Mouse (Mus musculus) intestine, postnatal 0 days (tissue): ENCODE results near the gene Abca1. TPM values are rescaled to one million over a fixed set of nuclear protein-coding genes. Genes with fewer than 3 reads are reported as not detected.

Source experiments
- ATAC-seq: fragments of 200-750 bp; cut with Nextera tagmentation; 2 replicates; pipeline ENCODE4 v1.8.0; 2017; ENCODE audit warnings: mild to moderate bottlenecking, moderate TSS enrichment, moderate library complexity
- H3K27ac ChIP-seq: fragments of 300-500 bp; sonication (generic); 2 replicates; pipeline ENCODE4 v1.5.1; 2014; ENCODE audit warnings: mild to moderate bottlenecking, low read depth, low read length, moderate library complexity
- H3K27me3 ChIP-seq: fragments of 300-500 bp; sonication (generic); replicated peaks from 2 replicates; pipeline ENCODE4 v1.6.1; 2014; ENCODE audit warnings: low read length, mixed read lengths; ENCODE audit not compliant: control insufficient read depth, insufficient read depth
- H3K36me3 ChIP-seq: fragments of 300-500 bp; sonication (generic); 2 replicates; pipeline ENCODE4 v1.6.1; 2014; ENCODE audit warnings: mild to moderate bottlenecking, moderate library complexity; ENCODE audit not compliant: control insufficient read depth, insufficient read depth
- H3K4me1 ChIP-seq: fragments of 300-500 bp; sonication (generic); replicated peaks from 2 replicates; pipeline ENCODE4 v1.6.1; 2014; ENCODE audit warnings: antibody characterized with exemption, low read length, mixed read lengths; ENCODE audit not compliant: control insufficient read depth, insufficient read depth
- H3K4me2 ChIP-seq: fragments of 300-500 bp; sonication (generic); replicated peaks from 2 replicates; pipeline ENCODE4 v1.6.1; 2014; ENCODE audit warnings: low read depth, mild to moderate bottlenecking, moderate library complexity
- H3K4me3 ChIP-seq: fragments of 300-500 bp; sonication (generic); 2 replicates; pipeline ENCODE4 v1.5.1; 2014; ENCODE audit warnings: low read depth, low read length
- H3K9ac ChIP-seq: fragments of 300-500 bp; sonication (generic); 2 replicates; pipeline ENCODE4 v1.6.1; 2014; ENCODE audit warnings: mild to moderate bottlenecking, low read depth, low read length
- H3K9me3 ChIP-seq: fragments of 300-500 bp; sonication (generic); 2 replicates; pipeline ENCODE4 v1.6.1; 2016; ENCODE audit warnings: mixed run types; ENCODE audit not compliant: control insufficient read depth
- CTCF ChIP-seq: sonication (generic); IDR thresholded peaks from 2 replicates; pipeline ENCODE4 v1.5.1; 2016; ENCODE audit warnings: low read depth, mild to moderate bottlenecking, control low read depth, antibody characterized with exemption, moderate library complexity
- WGBS: fragments of 180-500 bp; shearing (Covaris S2); extraction: QIAGEN DNeasy Blood & Tissue Kit; methylation state at CpG from one replicate; pipeline ENCODE4 v1.1.7; 2014; 5-methylcytosine and 5-hydroxymethylcytosine counted together
- polyA plus RNA-seq: library from polyadenylated mRNA; unstranded; fragments of >200 nt; fragmentation: Nextera tagmentation; extraction: Ambion mirVana; gene quantifications from 2 replicates; pipeline ENCODE4 v1.2.1, GENCODE M21; 2015

Abca1 gene
- polyA plus RNA-seq, 1 experiment from 2014 or later = 1.4 TPM

DNA sequence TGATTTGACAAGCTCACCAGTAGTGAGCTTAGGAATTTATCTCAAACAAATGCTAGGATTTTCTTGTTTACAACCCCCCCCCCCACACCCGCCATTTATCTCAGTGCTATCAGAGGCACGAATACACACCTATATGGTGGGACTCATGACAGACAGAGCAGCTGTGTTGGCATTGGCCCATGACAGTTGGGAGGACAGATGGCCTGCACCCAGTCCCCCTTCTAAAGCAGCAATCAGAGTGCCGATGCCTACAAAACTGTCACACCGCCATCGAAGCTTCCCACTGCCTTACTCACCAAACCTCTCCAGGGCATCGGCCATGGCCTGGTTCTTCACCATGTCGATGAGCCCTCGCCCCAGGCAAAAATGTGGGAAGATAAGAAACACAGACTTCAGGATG, 115.9 kb downstream of the Abca1 start:
- Histone ChIP-seq H3K27ac (no peak overlapping the region), H3K4me3 (no peak overlapping the region), H3K9ac (no peak overlapping the region), H3K9me3 (no peaks in the 10 kb centered on the region), H3K36me3 (0 out of 2 replicates have a peak, but pooled peaks cover 6% of the 10 kb centered on the region), H3K4me2 (no peak overlapping the region), H3K4me1 (no peaks in the 10 kb centered on the region), H3K27me3 (no peaks in the 10 kb centered on the region)
- WGBS = 75% methylated on average over 8 of the region's 8 CpGs
- ATAC-seq = no peak
- no peak for TF ChIP-seq CTCF

DNA sequence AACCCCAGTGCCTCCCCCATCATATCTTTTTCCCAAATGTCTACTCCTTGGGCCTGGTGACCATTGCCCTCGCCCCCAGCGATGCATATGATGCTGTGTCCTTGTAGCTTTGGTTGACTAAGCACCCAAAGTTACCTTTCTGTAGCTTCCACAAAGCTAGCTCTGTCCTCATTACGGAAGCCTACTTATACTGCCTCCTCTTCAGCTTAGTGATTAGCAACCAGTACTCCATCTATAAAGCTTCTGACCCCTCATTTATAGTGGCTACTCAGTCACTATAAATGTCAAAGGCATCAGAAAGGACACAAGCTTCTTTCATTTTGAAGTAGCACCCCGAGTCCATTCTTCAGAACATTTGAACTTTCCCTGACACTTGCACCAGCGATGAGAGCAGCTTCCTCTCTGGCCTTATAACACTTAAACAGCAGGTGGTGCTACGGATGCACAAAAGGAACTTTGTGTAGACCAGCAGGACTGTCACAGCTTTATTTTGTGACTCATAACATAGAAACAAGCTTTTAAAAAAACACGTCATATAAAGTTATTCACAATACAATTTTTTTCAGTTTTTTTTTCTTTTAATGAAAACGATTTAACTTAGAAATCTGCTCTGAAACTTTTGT, 129.3 kb downstream of the Abca1 start:
- Histone ChIP-seq H3K27ac (no peak overlapping the region), H3K27me3 (no peaks in the 10 kb centered on the region), H3K4me2 (no peak overlapping the region), H3K9me3 (no peaks in the 10 kb centered on the region), H3K4me1 (no peaks in the 10 kb centered on the region), H3K9ac (no peak overlapping the region), H3K4me3 (no peak overlapping the region), H3K36me3 (peaks cover 7% of the 10 kb centered on the region; the same call in 1 of the 2 replicates)
- peak; percentile 75 for TF ChIP-seq CTCF
- ATAC-seq = no peak
- 53% methylated on average over 8 of the region's 8 CpGs for WGBS

DNA sequence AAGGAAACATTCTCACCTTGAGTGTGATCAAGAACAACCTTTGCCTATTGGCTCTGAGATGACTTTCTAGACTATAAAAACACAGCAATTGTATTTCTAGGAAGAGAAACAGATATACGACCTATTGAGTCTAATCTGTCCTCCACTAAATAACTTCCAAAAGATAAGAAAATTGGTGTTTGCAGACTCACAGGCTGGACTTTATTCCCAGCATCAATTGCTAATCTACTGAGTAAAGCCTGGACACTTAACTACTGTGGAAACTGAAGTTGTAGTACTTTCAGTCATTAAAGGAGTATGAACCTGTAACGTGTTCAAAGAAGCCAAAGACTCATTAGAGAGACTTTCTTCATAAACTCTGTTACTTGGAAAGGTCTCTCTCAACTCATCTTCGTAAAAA, 131.9 kb downstream of the Abca1 start:
- H3K9me3 ChIP-seq = no peaks in the 10 kb centered on the region
- H3K27ac ChIP-seq = peak overlapping the region; percentile 42; the same call in 1 of the 2 replicates
- no peak for TF ChIP-seq CTCF
- H3K4me3 ChIP-seq = no peak overlapping the region
- no peak overlapping the region for H3K4me2 ChIP-seq
- whole genome bisulfite sequencing = 55% methylated on average over 3 of the region's 3 CpGs
- no peak overlapping the region for H3K9ac ChIP-seq
- H3K4me1 ChIP-seq = no peaks in the 10 kb centered on the region
- no peaks in the 10 kb centered on the region for H3K27me3 ChIP-seq
- ATAC-seq = peak; percentile 67
- H3K36me3 ChIP-seq = peaks cover 5% of the 10 kb centered on the region; the same call in 1 of the 2 replicates

DNA sequence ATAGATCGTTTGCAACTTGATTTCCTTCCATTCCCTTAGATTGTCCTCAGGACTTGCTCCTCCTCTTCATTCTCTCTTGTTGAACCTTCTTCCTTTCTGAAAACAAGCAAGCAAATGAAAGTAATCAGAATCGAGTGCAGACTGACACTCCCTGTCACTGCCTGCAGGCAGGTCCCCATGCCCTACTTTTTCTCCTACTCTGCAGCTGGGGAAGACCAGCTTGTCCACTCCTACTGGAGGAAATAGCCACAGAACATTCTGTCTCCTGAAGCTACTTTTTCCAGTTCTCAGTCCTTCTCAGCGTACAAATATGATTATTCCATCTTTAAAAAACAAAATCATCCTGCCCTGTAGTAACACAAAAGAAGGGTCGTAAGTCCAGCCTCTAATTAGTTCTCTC, 135.3 kb downstream of the Abca1 start:
- no peaks in the 10 kb centered on the region for H3K27me3 ChIP-seq
- no peak overlapping the region for H3K4me3 ChIP-seq
- 68% methylated on average over 4 of the region's 4 CpGs for WGBS
- TF ChIP-seq CTCF = no peak
- H3K9ac ChIP-seq = no peak overlapping the region
- H3K4me1 ChIP-seq = no peaks in the 10 kb centered on the region
- peak overlapping the region; percentile 39; the same call in 1 of the 2 replicates for H3K4me2 ChIP-seq
- no peaks in the 10 kb centered on the region for H3K9me3 ChIP-seq
- ATAC-seq = no peak
- 0 out of 2 replicates have a peak overlapping the region, but pooled peaks have one; percentile 28 for H3K27ac ChIP-seq
- H3K36me3 ChIP-seq = peaks cover 30% of the 10 kb centered on the region

DNA sequence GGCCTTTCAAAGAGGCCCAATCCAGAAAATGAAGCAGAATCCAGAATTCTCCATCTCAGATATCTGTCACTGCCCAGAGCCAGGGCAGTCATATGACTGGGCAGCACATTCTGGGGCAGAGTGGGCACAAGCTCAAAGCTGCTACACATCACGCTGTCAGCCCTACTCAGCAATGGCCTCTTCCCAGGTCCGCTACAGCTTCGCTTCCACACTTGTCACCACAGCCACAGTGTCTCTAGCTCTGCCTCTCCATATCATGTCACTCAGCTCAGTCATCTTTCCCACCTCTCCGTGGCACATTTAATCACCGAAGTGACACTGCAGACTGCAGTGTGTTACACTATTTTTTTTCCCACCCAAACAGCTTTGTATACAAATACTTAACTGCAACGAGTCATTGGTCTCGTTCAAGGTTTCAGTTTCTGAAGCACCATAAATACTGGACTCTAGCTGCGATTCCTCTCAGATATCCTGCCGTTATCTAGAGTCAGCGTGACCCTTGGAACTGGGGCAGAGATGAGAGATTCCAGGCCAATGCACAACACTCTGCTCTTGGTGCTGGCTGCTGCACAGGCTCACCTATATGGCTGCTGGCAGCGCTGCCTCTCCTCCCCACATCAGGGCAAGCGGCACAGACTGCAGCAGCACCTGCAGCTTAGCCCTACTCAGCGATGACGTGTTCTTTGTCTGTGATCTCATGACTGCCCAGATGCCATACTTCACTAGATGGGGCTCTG, 136.3 kb downstream of the Abca1 start:
- Histone ChIP-seq H3K9ac (no peak overlapping the region), H3K9me3 (no peaks in the 10 kb centered on the region), H3K4me1 (no peaks in the 10 kb centered on the region), H3K4me3 (no peak overlapping the region), H3K36me3 (peaks cover 34% of the 10 kb centered on the region), H3K27me3 (no peaks in the 10 kb centered on the region), H3K4me2 (peak overlapping the region; percentile 39), H3K27ac (peak overlapping the region; percentile 73)
- peak; percentile 92 for ATAC-seq
- TF ChIP-seq CTCF = no peak
- 52% methylated on average over 14 of the region's 14 CpGs for WGBS

DNA sequence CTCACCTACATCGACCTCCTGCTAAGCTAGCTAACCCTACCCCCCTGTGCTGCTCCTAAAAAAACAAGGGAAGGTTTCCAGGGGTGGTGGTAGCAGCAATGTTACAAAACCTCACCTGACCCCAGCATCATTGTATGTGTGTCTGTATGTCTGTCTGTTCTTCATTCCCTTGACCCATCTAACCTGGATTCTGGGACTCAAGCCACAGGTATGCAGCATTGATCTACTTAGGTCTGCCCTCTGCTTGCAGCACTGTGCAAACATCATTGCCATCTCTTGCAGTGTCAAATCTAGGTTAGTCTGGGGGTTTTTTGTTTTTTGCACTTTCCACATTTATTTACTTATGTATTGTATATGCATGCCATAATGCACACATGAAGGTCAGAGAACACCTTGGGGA, 141.3 kb downstream of the Abca1 start:
- no peaks in the 10 kb centered on the region for H3K27me3 ChIP-seq
- no peak for ATAC-seq
- H3K9ac ChIP-seq = no peak overlapping the region
- H3K9me3 ChIP-seq = no peaks in the 10 kb centered on the region
- H3K4me3 ChIP-seq = no peak overlapping the region
- no peak overlapping the region for H3K4me2 ChIP-seq
- no peak overlapping the region for H3K27ac ChIP-seq
- H3K36me3 ChIP-seq = peaks cover 57% of the 10 kb centered on the region
- H3K4me1 ChIP-seq = no peaks in the 10 kb centered on the region
- 100% methylated on average over 1 of the region's 1 CpGs for WGBS
- TF ChIP-seq CTCF = no peak
